Mouse (Mus musculus) frontal cortex, adult 2 months (tissue): ENCODE data around the gene Fam131a. TPM values are rescaled to one million over a fixed set of nuclear protein-coding genes. Genes with fewer than 3 reads are reported as not detected.
A peak's percentile ranks its signal among the peaks of the same experiment; 100 is the strongest.

Experiments
- DNase-seq, 2 experiments: peaks; one replicate each; pipeline ENCODE4 v3.0.0; 2022; ENCODE audit warnings: low spot score in 1 of 2; ENCODE audit errors: extremely low spot score in 1 of 2
- polyA plus RNA-seq: library from polyadenylated mRNA; depleted of rRNA; stranded (reverse); fragments of >200 nt; gene quantifications from 2 replicates; pipeline ENCODE4 v1.2.3, GENCODE M21; 2012

Fam131a gene
- polyA plus RNA-seq, 1 experiment: 271 TPM

DNA sequence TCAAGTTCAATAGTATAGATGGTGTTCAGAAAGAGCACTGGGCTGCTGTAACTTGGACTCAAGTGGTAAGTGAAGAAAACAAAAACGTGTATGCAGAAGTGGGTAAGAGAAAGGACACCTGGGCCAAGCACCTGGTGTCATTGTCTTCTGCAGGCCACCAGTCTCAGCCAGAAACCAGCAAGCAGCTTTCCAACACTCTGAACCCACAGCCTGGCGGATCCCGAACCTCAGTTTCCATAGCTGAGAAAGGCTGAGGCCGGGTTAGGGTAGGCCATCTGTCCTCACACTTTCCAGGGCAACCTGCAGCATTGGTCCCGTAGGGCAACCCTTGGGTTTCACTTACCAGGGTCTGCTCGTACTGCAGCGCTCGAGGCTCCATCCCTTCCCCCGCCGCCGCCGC, 22.5 kb downstream of the Fam131a start:
- peak in 1 of 2 experiments; percentile 15 for DNase-seq

- peak in 1 of 2 experiments; percentile 78 for DNase-seq
Observed at GRCm38 (mm10) chr16:20715976-20716840, 23.2 kb downstream of the Fam131a start.

DNA sequence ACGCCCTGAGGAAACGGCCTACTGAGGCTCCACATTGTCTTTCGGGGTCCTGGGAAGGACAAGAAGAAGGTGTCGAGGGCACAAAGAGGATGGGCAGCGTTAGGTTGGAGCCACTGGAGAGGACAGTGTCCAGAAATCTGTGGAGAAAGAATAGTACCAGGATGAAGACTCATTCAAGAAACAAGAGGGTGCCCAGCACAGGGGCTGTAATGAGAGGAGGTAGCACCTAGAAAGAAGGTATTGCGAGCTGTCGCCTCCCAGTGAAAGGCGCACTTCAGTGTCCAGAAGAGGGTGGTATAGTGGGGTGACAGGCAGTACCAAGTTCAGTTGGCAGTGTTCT, 23.8 kb downstream of the Fam131a start:
- DNase-seq: no peak

GRCm38 (mm10) chr16:20717181-20717977, 24.3 kb downstream of the Fam131a start, which contains the start of the genes Polr2h and Clcn2:
Gene Polr2h, plus strand, starts transcription at chr16:20717665.
Gene Clcn2, minus strand, starts transcription at chr16:20717746.
- peak; percentile 96 to 99 for DNase-seq

DNA sequence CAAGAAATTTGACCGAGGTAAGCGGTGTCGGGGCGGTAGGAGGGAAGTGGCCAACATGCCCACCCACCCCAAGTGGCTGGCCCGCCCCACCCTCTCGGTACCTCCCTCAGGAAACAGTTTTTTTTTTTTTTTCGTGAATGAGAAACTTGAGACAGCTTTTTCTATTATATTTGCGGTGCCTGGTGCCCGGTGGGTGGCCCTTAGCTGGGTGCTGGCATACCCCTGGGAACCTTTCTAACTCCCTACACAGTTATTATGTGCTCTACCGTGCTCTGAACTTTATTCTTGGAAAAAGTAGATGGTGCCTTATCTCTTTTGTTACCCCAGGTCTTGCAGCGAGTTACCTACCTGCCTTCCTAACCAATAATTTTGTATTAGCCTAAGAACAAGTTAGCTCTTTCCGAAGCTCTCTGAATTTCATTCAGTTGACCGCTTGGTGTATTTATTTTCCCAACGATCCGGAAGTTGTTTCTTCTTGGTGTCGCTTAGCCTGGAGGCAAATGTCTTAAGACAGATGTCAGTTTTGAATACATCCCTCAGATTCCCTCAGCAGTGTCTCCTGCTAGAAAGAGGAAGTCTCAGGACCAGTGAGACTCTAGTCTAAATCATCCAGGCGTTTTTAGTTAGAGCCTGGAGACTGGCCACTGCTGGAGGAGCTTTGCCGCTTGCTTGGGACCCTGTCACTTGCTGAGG, 25.1 kb downstream of the Fam131a start:
- DNase-seq: no peak

GRCm38 (mm10) chr16:20721808-20722207, 28.8 kb downstream of the Fam131a start:
- no peak for DNase-seq

- DNase-seq: no peak
Observed at GRCm38 (mm10) chr16:20722736-20723135, 29.7 kb downstream of the Fam131a start.

DNA sequence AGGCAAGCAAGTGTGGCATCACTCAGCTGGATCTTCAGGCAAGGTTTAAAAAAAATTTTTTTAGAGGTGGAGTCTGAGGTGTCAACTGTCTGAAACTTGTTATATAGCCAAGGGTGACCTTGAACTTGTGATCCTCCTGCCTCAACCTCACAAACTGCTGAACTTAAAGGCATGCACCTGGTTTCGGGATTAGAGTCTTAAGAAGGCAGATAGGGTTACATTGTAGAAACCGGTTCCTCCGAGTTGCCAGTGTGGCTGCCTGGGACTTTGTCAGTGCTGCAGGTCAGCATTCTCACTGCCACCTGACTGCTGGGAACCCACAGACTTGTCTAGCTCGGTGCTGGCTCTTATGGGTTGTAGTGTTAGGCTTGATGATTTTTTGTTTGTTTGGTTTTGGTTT, 30.2 kb downstream of the Fam131a start:
- no peak for DNase-seq

- peak in 1 of 2 experiments; percentile 59 for DNase-seq
Observed at GRCm38 (mm10) chr16:20724338-20724748, 31.3 kb downstream of the Fam131a start.

GRCm38 (mm10) chr16:20725321-20725720, 32.3 kb downstream of the Fam131a start:
- no peak for DNase-seq

GRCm38 (mm10) chr16:20725750-20726149, 32.7 kb downstream of the Fam131a start:
- DNase-seq: no peak

GRCm38 (mm10) chr16:20726384-20726783, 33.3 kb downstream of the Fam131a start:
- no peak for DNase-seq

DNA sequence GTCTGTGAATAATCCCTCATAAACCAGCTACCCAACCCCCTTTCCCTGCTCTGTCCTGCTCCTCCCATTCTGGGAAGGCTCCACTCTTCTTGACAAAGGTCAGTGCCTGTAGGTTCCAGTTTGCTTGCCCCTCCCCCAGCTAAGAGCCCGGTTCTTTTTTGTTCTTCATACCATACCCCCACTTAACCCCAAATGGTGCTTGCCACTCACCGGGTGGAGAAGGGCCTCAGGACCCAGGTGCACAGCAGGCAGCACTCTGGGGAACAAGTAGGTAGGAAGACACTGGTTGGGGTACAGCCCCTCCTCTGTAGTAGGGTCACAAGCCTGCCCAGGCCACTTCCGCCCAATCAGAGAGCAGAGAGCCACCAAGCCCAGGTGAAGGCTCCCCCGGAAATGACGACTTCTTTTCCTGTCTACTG, 37.3 kb downstream of the Fam131a start:
- no peak for DNase-seq

DNA sequence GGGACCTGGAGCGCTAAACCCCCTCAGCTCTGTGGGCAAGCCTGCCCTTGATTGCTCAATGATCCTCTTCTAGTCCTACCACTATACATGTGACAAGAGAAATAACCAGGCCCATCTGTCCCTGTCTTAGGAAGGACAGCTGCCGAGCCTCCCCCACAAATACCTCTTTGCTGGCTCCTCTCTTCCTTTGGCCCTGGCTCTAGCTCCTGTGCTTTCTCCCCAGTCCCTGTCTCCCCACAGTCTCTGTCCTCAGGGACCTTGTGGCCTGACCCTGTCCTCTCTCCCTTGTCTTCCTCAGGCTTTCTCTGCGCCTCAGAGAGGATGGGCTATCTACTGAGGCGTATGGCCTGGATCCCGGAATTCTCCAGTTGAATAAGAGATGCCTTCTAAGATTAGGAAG, 38.6 kb downstream of the Fam131a start:
- DNase-seq: peak in 1 of 2 experiments; percentile 47

GRCm38 (mm10) chr16:20732251-20732924, 39.3 kb downstream of the Fam131a start:
- peak in 1 of 2 experiments; percentile 37 for DNase-seq

DNA sequence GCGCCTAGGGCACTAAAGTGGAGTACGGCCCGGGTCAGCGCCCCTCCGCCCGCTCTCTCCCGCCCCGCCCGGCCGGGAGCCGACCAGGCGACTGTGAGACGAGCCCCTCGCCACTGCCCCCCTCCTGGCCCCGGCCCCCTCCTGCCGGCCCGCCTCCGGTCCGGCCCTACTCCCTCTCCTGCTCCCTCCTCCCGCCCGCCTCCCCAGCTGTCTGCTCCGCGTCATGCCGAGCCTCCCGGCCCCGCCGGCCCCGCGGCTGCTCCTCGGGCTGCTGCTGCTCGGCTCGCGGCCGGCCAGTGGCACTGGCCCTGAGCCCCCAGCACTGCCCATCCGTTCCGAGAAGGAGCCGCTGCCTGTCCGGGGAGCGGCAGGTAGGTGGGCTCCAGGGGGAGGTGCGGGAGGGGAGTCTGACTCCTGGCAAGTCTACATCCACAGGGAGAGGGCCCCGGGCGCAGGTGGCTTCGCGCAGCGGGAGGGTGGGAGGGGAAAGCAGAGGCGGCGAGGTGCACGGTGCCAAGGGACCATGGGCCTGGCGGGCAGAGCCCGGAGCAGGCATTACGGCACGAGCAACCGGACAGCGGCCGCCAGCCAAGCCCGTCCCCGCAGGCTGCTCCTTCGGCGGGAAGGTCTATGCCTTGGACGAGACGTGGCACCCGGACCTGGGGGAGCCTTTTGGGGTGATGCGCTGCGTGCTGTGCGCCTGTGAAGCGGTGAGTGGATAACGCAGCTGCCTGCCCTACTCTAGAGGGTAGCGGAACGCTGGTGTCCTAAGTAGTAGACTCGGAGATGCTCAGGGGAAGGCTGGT, 40.1 kb downstream of the Fam131a start, which contains the start of gene Chrd:
Gene Chrd, plus strand, starts transcription at position 203 of the 806 bp plus-strand sequence.
- DNase-seq: peak in 1 of 2 experiments; percentile 49

DNA sequence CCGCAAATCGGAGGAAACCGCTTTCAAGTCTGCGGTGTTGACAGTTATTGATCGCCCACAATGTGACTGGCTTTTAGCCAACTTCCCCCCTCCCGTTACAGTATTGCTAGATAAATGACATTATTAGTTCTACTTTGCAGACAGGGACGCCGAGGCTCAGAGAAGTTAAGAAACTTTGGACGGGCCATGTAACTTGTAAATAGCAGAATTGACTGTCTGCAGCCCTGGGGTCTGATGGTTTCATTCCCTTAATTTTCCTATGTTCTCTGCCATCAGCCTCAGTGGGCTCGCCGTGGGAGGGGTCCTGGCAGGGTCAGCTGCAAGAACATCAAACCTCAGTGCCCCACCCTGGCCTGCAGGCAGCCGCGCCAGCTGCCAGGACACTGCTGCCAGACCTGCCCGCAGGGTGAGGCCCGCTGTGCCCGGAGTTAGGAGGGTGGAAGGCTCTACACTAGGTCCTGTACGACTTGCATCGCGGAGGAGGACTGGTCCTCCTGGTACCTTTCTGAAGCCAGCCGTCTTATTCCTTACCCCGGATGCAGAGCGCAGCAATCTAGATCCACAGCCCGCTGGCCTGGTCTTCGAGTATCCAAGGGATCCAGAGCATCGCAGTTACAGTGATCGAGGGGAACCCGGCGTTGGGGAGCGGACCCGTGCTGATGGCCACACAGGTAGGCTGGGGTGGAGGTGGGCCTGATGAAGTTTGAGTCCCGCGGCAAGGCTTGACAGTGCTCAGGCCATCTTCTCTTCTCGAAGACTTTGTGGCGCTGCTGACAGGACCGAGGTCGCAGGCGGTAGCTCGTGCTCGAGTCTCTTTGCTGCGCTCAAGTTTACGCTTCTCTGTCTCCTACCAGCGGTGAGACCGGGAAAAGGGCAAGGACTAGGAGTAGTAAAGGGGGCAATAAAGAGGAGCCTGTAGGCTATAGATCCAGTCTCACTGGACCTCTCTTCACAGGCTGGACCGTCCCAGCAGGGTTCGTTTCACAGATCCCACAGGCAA, 41.0 kb downstream of the Fam131a start, which contains the start of gene Thpo:
Gene Thpo, minus strand, starts transcription at position 781 of the 1,000 bp plus-strand sequence.
- DNase-seq: peak in 1 of 2 experiments; percentile 18

- no peak for DNase-seq
Observed at GRCm38 (mm10) chr16:20735651-20736050, 42.6 kb downstream of the Fam131a start.
